Mouse (Mus musculus) thymus, postnatal 25 days (tissue): ENCODE measurements around the gene Gm11239.
"Not testable (repeated sequence)": the region's sequence is repeated elsewhere in the genome, so short reads cannot be mapped to it uniquely, and the experiment has no call there.

Experiments used
- DNase-seq: peaks from one replicate; pipeline ENCODE4 v3.0.0; 2022

Gene Gm11239

GRCm38 (mm10) chr4:73668054-73668453 is at the start of gene Gm11239:
Gene Gm11239 (plus strand): TSS chr4:73668354.
- DNase-seq: not testable (repeated sequence)

- not testable (repeated sequence) for DNase-seq
Measured at GRCm38 (mm10) chr4:73622684-73623083, 45.5 kb upstream of the Gm11239 start, which contains the start of gene Gm11237. Gene Gm11237 (plus strand): TSS chr4:73622984.

- DNase-seq: not testable (repeated sequence)
Measured at GRCm38 (mm10) chr4:73637821-73638220, 30.3 kb upstream of the Gm11239 start, which contains the start of gene Gm11236. Gene Gm11236 (plus strand): TSS chr4:73638121.

GRCm38 (mm10) chr4:73661864-73662263 is 6.3 kb upstream of the Gm11239 start:
- not testable (repeated sequence) for DNase-seq

GRCm38 (mm10) chr4:73683216-73683615 is 15.1 kb downstream of the Gm11239 start, which contains the start of gene Gm428:
Gene Gm428 (plus strand): TSS chr4:73683516.
- not testable (repeated sequence) for DNase-seq

GRCm38 (mm10) chr4:73718761-73719160 is 50.6 kb downstream of the Gm11239 start:
- DNase-seq: no peak

- no peak for DNase-seq
Measured at GRCm38 (mm10) chr4:73719819-73720218, 51.7 kb downstream of the Gm11239 start.
